Mouse (Mus musculus): ENCODE results near the gene Skap2. TPM values are rescaled to one million over a fixed set of nuclear protein-coding genes. Genes with fewer than 3 reads are reported as not detected.

Gene Skap2
- total RNA-seq, 4 experiments from 2014 or later, result 17.0 to 30.2 (median 25.6) TPM

GRCm38 (mm10) chr6:52005616-52005962 is 6.8 kb downstream of the Skap2 start:
- no peak for DNase-seq (ENCODE audit: low spot score in 2 of 2)

- no peak for DNase-seq (ENCODE audit: low spot score in 2 of 2)
These were observed 7.4 kb downstream of the Skap2 start for GRCm38 (mm10) chr6:52004995-52005394.

GRCm38 (mm10) chr6:52002676-52003075 is 9.7 kb downstream of the Skap2 start:
- no peak for DNase-seq (ENCODE audit: low spot score in 2 of 2)

- no peak for DNase-seq (ENCODE audit: low spot score in 2 of 2)
These were observed 13.2 kb downstream of the Skap2 start for GRCm38 (mm10) chr6:51999157-51999478.

- DNase-seq (ENCODE audit: low spot score in 2 of 2), result no peak
These were observed 13.8 kb downstream of the Skap2 start for GRCm38 (mm10) chr6:51998409-51999156.

- DNase-seq (ENCODE audit: low spot score in 2 of 2), result no peak
These were observed 24.4 kb downstream of the Skap2 start for GRCm38 (mm10) chr6:51987999-51988398.

GRCm38 (mm10) chr6:51977638-51978037 is 34.7 kb downstream of the Skap2 start:
- DNase-seq (ENCODE audit: low spot score in 2 of 2), result no peak

GRCm38 (mm10) chr6:51975751-51976150 is 36.6 kb downstream of the Skap2 start:
- no peak for DNase-seq (ENCODE audit: low spot score in 2 of 2)

GRCm38 (mm10) chr6:51958992-51959391 is 53.4 kb downstream of the Skap2 start:
- DNase-seq (ENCODE audit: low spot score in 2 of 2), result no peak

GRCm38 (mm10) chr6:51956048-51956792 is 56.1 kb downstream of the Skap2 start:
- DNase-seq (ENCODE audit: low spot score in 2 of 2), result no peak

- DNase-seq (ENCODE audit: low spot score in 2 of 2), result no peak
These were observed 64.7 kb downstream of the Skap2 start for GRCm38 (mm10) chr6:51947661-51948060.

- DNase-seq (ENCODE audit: low spot score in 2 of 2), result no peak
These were observed 67.4 kb downstream of the Skap2 start for GRCm38 (mm10) chr6:51944916-51945315.

- DNase-seq (ENCODE audit: low spot score in 2 of 2), result no peak
These were observed 78.4 kb downstream of the Skap2 start for GRCm38 (mm10) chr6:51933998-51934397.

- no peak for DNase-seq (ENCODE audit: low spot score in 2 of 2)
These were observed 79.2 kb downstream of the Skap2 start for GRCm38 (mm10) chr6:51933034-51933611.

GRCm38 (mm10) chr6:51927101-51927500 is 85.2 kb downstream of the Skap2 start:
- no peak for DNase-seq (ENCODE audit: low spot score in 2 of 2)

GRCm38 (mm10) chr6:51921831-51922230 is 90.5 kb downstream of the Skap2 start:
- no peak for DNase-seq (ENCODE audit: low spot score in 2 of 2)

GRCm38 (mm10) chr6:51908495-51908894 is 103.9 kb downstream of the Skap2 start:
- DNase-seq (ENCODE audit: low spot score in 2 of 2), result no peak

- no peak for DNase-seq (ENCODE audit: low spot score in 2 of 2)
These were observed 106.7 kb downstream of the Skap2 start for GRCm38 (mm10) chr6:51905659-51906058.

GRCm38 (mm10) chr6:51901544-51901943 is 110.8 kb downstream of the Skap2 start:
- no peak for DNase-seq (ENCODE audit: low spot score in 2 of 2)

GRCm38 (mm10) chr6:51898318-51898994 is 113.9 kb downstream of the Skap2 start:
- DNase-seq (ENCODE audit: low spot score in 2 of 2), result no peak

- DNase-seq (ENCODE audit: low spot score in 2 of 2), result no peak
These were observed 116.6 kb downstream of the Skap2 start for GRCm38 (mm10) chr6:51895753-51896152.

- peak in 1 of 2 experiments; percentile 8 for DNase-seq (ENCODE audit: low spot score in 2 of 2)
These were observed 117.6 kb downstream of the Skap2 start for GRCm38 (mm10) chr6:51894717-51895116.

Measured in layer of hippocampus, adult 8-10 months (tissue).